Mouse (Mus musculus) stomach, embryonic 16.5 days (tissue): ENCODE data around the gene S100a16. TPM values are rescaled to one million over a fixed set of nuclear protein-coding genes. Genes with fewer than 3 reads are reported as not detected.

Experiments
- ATAC-seq: fragments of 200-750 bp; cut with Nextera tagmentation; 2 replicates; pipeline ENCODE4 v1.8.0; 2017; ENCODE audit warnings: moderate number of reproducible peaks, moderate TSS enrichment; ENCODE audit not compliant: insufficient read depth, low FRiP score
- H3K27ac ChIP-seq: fragments of 300-500 bp; sonication (generic); 2 replicates; pipeline ENCODE4 v1.5.1; 2014; ENCODE audit warnings: low read length
- H3K27me3 ChIP-seq: fragments of 300-500 bp; sonication (generic); 2 replicates; pipeline ENCODE4 v1.6.1; 2014; ENCODE audit warnings: low read length, control low read depth, mixed read lengths; ENCODE audit not compliant: control insufficient read depth, insufficient read depth
- H3K36me3 ChIP-seq: fragments of 300-500 bp; sonication (generic); 2 replicates; pipeline ENCODE4 v1.6.1; 2014; ENCODE audit warnings: low read length; ENCODE audit not compliant: control insufficient read depth, insufficient read depth
- H3K4me1 ChIP-seq: fragments of 300-500 bp; sonication (generic); 2 replicates; pipeline ENCODE4 v1.6.1; 2014; ENCODE audit warnings: low read length, control low read depth, mixed read lengths; ENCODE audit not compliant: control insufficient read depth, insufficient read depth
- H3K4me2 ChIP-seq: fragments of 300-500 bp; sonication (generic); 2 replicates; pipeline ENCODE4 v1.6.1; 2014; ENCODE audit warnings: low read depth, low read length, mixed read lengths
- H3K4me3 ChIP-seq: fragments of 300-500 bp; sonication (generic); replicated peaks from 2 replicates; pipeline ENCODE4 v1.5.1; 2014; ENCODE audit warnings: mild to moderate bottlenecking, low read length
- H3K9ac ChIP-seq: fragments of 300-500 bp; sonication (generic); 2 replicates; pipeline ENCODE4 v1.6.1; 2014; ENCODE audit warnings: low read length
- H3K9me3 ChIP-seq: fragments of 300-500 bp; sonication (generic); replicated peaks from 2 replicates; pipeline ENCODE4 v1.6.1; 2016; ENCODE audit warnings: low read length, control low read depth; ENCODE audit not compliant: control insufficient read depth
- WGBS: fragments of 180-500 bp; shearing (Covaris S2); extraction: QIAGEN DNeasy Blood & Tissue Kit; methylation state at CpG from one replicate; pipeline ENCODE4 v1.1.7; 2014; 5-methylcytosine and 5-hydroxymethylcytosine counted together
- polyA plus RNA-seq: library from polyadenylated mRNA; unstranded; fragments of >200 nt; fragmentation: Nextera tagmentation; extraction: Ambion mirVana; gene quantifications from 2 replicates; pipeline ENCODE4 v1.2.1, GENCODE M21; 2015

Gene S100a16
- polyA plus RNA-seq, 1 experiment from 2014 or later, result 407 TPM

DNA sequence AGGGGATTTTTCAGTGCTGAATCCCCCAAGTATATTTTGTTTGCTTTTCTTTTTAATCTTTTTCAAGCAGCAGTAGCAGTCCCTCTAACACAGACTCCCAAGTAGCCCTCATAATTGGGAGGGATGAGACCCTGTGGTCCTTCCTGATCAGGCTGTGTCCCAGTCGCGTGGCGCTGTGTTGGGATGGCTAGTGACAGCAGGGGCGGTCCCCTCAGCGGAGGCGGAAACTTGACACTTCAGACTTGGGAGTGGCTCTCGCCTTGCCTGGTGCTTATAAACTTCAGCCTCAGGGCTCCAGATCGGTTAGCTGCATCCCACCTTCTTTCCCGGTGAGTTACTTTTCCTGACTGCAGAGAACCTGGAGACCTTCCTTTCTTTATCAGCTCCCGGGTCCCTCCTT lies 22.4 kb upstream of the S100a16 start:
- peaks cover 13% of the 10 kb centered on the region for H3K4me1 ChIP-seq
- no peaks in the 10 kb centered on the region for H3K36me3 ChIP-seq
- peak overlapping the region; percentile 73 for H3K9ac ChIP-seq
- 0 out of 2 replicates have a peak, but pooled peaks cover 3% of the 10 kb centered on the region for H3K27me3 ChIP-seq
- peak; percentile 80 for ATAC-seq
- no peaks in the 10 kb centered on the region for H3K9me3 ChIP-seq
- peak overlapping the region; percentile 50 for H3K4me3 ChIP-seq
- peak overlapping the region; percentile 92 for H3K4me2 ChIP-seq
- 0% methylated on average over 10 of the region's 10 CpGs for WGBS
- peak overlapping the region; percentile 76 for H3K27ac ChIP-seq

- peak overlapping the region; percentile 50 for H3K4me3 ChIP-seq
- peak overlapping the region; percentile 76; the same call in 1 of the 2 replicates for H3K27ac ChIP-seq
- H3K36me3 ChIP-seq, result no peaks in the 10 kb centered on the region
- H3K4me2 ChIP-seq, result peak overlapping the region; percentile 92
- ATAC-seq, result no peak
- H3K9me3 ChIP-seq, result no peaks in the 10 kb centered on the region
- H3K4me1 ChIP-seq, result peaks cover 13% of the 10 kb centered on the region
- WGBS, result 47% methylated on average over 1 of the region's 1 CpGs
- peak overlapping the region; percentile 73 for H3K9ac ChIP-seq
- H3K27me3 ChIP-seq, result 0 out of 2 replicates have a peak, but pooled peaks cover 3% of the 10 kb centered on the region
Measured at GRCm38 (mm10) chr3:90515242-90515641, 21.8 kb upstream of the S100a16 start.

DNA sequence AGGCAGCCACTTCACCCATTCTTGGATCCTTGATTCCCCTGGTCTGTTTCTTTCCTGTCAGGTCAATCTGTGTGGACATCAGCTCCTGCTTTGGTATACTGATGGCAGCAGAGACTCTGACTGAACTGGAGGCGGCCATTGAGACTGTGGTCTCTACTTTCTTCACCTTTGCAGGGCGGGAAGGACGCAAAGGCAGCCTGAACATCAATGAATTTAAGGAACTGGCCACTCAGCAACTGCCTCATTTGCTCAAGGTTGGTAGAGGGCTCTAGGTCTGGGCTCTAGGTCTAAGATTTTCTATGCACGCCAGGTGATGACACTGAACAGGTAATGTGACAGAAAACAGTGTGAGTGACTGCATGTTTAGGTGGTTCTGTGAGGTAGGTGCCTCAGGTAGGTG lies 21.3 kb upstream of the S100a16 start:
- no peak overlapping the region for H3K9ac ChIP-seq
- ATAC-seq, result no peak
- H3K27ac ChIP-seq, result no peak overlapping the region
- no peaks in the 10 kb centered on the region for H3K36me3 ChIP-seq
- WGBS, result 92% methylated on average over 4 of the region's 4 CpGs
- no peaks in the 10 kb centered on the region for H3K9me3 ChIP-seq
- peaks cover 13% of the 10 kb centered on the region for H3K4me1 ChIP-seq
- peak overlapping the region; percentile 92; the same call in 1 of the 2 replicates for H3K4me2 ChIP-seq
- no peak overlapping the region for H3K4me3 ChIP-seq
- H3K27me3 ChIP-seq, result 0 out of 2 replicates have a peak, but pooled peaks cover 3% of the 10 kb centered on the region

- H3K36me3 ChIP-seq, result no peaks in the 10 kb centered on the region
- H3K27ac ChIP-seq, result no peak overlapping the region
- WGBS, result 76% methylated on average over 4 of the region's 4 CpGs
- no peak overlapping the region for H3K4me3 ChIP-seq
- no peaks in the 10 kb centered on the region for H3K9me3 ChIP-seq
- no peak overlapping the region for H3K4me2 ChIP-seq
- no peak for ATAC-seq
- no peak overlapping the region for H3K9ac ChIP-seq
- H3K27me3 ChIP-seq, result 0 out of 2 replicates have a peak, but pooled peaks cover 3% of the 10 kb centered on the region
- peaks cover 13% of the 10 kb centered on the region for H3K4me1 ChIP-seq
Measured at GRCm38 (mm10) chr3:90517711-90518110, 19.3 kb upstream of the S100a16 start.

GRCm38 (mm10) chr3:90525421-90525820 lies 11.6 kb upstream of the S100a16 start:
- no peaks in the 10 kb centered on the region for H3K27me3 ChIP-seq
- peaks cover 4% of the 10 kb centered on the region; the same call in 1 of the 2 replicates for H3K4me1 ChIP-seq
- no peak overlapping the region for H3K4me3 ChIP-seq
- WGBS, result 64% methylated on average over 4 of the region's 4 CpGs
- H3K36me3 ChIP-seq, result no peaks in the 10 kb centered on the region
- no peak overlapping the region for H3K4me2 ChIP-seq
- H3K9ac ChIP-seq, result no peak overlapping the region
- no peak for ATAC-seq
- peak overlapping the region; percentile 89 for H3K27ac ChIP-seq
- no peaks in the 10 kb centered on the region for H3K9me3 ChIP-seq

- Histone ChIP-seq H3K9ac (peak overlapping the region; percentile 61), H3K9me3 (no peaks in the 10 kb centered on the region), H3K27me3 (no peaks in the 10 kb centered on the region), H3K27ac (peak overlapping the region; percentile 89), H3K4me1 (peaks cover 4% of the 10 kb centered on the region; the same call in 1 of the 2 replicates), H3K4me2 (0 out of 2 replicates have a peak overlapping the region, but pooled peaks have one; percentile 6), H3K4me3 (no peak overlapping the region; the same call in 1 of the 2 replicates), H3K36me3 (no peaks in the 10 kb centered on the region)
- peak; percentile 39 for ATAC-seq
- WGBS, result 72% methylated on average over 2 of the region's 2 CpGs
Measured at GRCm38 (mm10) chr3:90526076-90526475, 11.0 kb upstream of the S100a16 start.

DNA sequence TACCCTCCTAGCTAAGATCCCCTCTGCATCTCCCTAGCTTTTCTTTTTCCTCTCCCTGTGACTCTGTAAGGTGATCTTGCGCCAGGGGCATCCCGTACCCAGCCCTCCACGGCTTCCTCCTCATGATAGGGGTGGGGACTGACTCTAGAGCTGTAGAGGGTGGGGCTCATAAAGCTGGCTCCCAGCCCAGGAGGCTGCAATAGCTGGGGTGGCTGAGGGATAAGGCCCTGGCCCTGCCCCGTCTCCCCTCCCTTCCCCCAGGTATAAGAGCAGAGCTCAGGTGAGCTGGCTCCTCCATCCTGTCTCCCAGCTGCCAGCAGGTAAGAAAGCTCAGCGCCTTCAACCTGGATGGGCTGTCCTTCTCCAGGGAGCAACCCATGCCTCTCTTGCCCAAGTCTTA lies 10.5 kb upstream of the S100a16 start, which contains the start of gene S100a14:
S100a14 (plus strand) TSS at position 277 of the 400 bp plus-strand sequence.
- Histone ChIP-seq H3K27ac (peak within 1 kb of the TSS; percentile 89), H3K4me1 (peaks cover 4% of the 10 kb centered on the region; the same call in 1 of the 2 replicates), H3K27me3 (no peaks in the 10 kb centered on the region), H3K9me3 (no peaks in the 10 kb centered on the region), H3K9ac (peak within 1 kb of the TSS; percentile 61), H3K36me3 (no peaks in the 10 kb centered on the region), H3K4me3 (peak within 1 kb of the TSS; percentile 34), H3K4me2 (peak within 1 kb of the TSS; percentile 43)
- peak; percentile 96 for ATAC-seq
- WGBS, result 46% methylated on average over 5 of the region's 5 CpGs

DNA sequence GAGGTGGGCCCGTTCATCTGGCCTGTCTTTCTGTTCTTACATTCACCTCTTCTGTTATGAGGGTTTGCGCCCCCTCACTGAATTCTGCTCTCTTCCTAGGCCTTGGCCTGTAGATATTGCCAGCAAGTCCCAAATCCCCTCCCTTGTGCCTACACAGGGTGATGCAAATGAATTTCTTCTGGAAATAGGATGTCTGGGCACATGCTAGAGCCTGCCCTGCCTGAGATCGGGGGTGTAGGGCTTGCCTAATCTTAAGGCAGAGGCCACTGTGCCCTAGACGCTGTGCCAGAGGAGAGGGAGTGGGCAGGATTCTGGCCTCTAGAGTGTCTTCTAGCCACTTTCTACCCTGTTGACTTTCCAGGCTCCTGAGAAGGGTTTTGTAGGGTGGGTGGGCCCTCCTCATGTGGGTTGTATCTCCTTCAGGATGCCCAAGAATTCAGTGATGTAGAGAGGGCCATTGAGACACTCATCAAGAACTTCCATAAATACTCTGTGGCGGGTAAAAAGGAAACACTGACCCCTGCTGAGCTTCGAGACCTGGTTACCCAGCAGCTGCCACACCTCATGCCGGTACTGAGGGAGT lies 9.7 kb upstream of the S100a16 start:
- H3K9ac ChIP-seq, result peak overlapping the region; percentile 54
- H3K4me1 ChIP-seq, result peaks cover 4% of the 10 kb centered on the region; the same call in 1 of the 2 replicates
- 74% methylated on average over 7 of the region's 7 CpGs for WGBS
- peak overlapping the region; percentile 34 for H3K4me3 ChIP-seq
- ATAC-seq, result no peak
- H3K4me2 ChIP-seq, result peak overlapping the region; percentile 43
- H3K27ac ChIP-seq, result peak overlapping the region; percentile 71
- no peaks in the 10 kb centered on the region for H3K9me3 ChIP-seq
- H3K36me3 ChIP-seq, result no peaks in the 10 kb centered on the region
- H3K27me3 ChIP-seq, result no peaks in the 10 kb centered on the region

DNA sequence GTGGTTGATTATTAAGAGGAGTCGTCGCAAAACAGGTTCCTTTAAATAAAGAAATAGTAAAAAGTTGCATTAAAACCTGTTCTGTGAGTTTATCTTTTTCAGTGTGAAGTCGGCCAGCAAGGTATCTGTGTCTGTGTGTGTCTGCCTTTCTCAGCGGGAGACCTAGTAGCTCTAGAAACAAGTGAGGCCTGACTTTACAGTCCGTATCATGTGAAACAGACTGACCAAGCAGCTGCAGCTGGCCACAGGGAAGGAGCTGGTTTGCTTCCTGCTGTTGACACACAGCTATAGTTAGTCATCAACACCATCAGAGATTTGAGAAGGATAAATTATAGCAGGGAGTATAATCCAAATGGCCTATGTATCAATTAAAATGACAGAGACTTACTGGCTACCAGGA lies 5.3 kb upstream of the S100a16 start:
- Histone ChIP-seq H3K4me3 (no peak overlapping the region), H3K4me1 (no peaks in the 10 kb centered on the region; the same call in 1 of the 2 replicates), H3K27ac (peak overlapping the region; percentile 21; the same call in 1 of the 2 replicates), H3K27me3 (no peaks in the 10 kb centered on the region), H3K9ac (no peak overlapping the region), H3K36me3 (no peaks in the 10 kb centered on the region), H3K9me3 (no peaks in the 10 kb centered on the region), H3K4me2 (no peak overlapping the region)
- WGBS, result 56% methylated on average over 5 of the region's 5 CpGs
- ATAC-seq, result no peak
